ENCODE assay signal across 8 mouse cellular contexts in genomic region chr8:70540507-70541071, GRCm38 (mm10). TPM values are rescaled to one million over a fixed set of nuclear protein-coding genes. Genes with fewer than 3 reads are reported as not detected.
DNase-seq lines count a peak whose midpoint lies in the region; ATAC-seq and TF ChIP-seq lines count a peak whose summit lies in the region.

No protein-coding gene starts in this region.

- peak overlapping the region; percentile 72 for H3K4me2 ChIP-seq in embryonic facial prominence, embryonic 12.5 days (replicated peaks)
- H3K4me2 ChIP-seq in hindbrain, embryonic 16.5 days (ENCODE audit: low read length) = peak overlapping the region; percentile 83
- H3K4me2 ChIP-seq in liver, embryonic 16.5 days (ENCODE audit: low read depth, low read length) = peak overlapping the region; percentile 90

- peaks cover 23% of the 10 kb centered on the region for H3K4me1 ChIP-seq in embryonic facial prominence, embryonic 12.5 days
- peaks cover 25% of the 10 kb centered on the region for H3K4me1 ChIP-seq in hindbrain, embryonic 16.5 days (ENCODE audit: control insufficient read depth, insufficient read depth, low read depth, low read length)
- H3K4me1 ChIP-seq in liver, embryonic 16.5 days (ENCODE audit: control insufficient read depth, low read depth, low read length) = peaks cover 54% of the 10 kb centered on the region

- H3K36me3 ChIP-seq in embryonic facial prominence, embryonic 12.5 days = peaks cover 15% of the 10 kb centered on the region
- peaks cover 8% of the 10 kb centered on the region; the same call in 1 of the 2 replicates for H3K36me3 ChIP-seq in hindbrain, embryonic 16.5 days (ENCODE audit: control insufficient read depth, insufficient read depth, low read length)
- peaks cover 3% of the 10 kb centered on the region; the same call in 1 of the 2 replicates for H3K36me3 ChIP-seq in liver, embryonic 16.5 days (ENCODE audit: control insufficient read depth, insufficient read depth)

- H3K27me3 ChIP-seq in embryonic facial prominence, embryonic 12.5 days = no peaks in the 10 kb centered on the region
- H3K27me3 ChIP-seq in hindbrain, embryonic 16.5 days (replicated peaks; ENCODE audit: control insufficient read depth, insufficient read depth, low read length) = no peaks in the 10 kb centered on the region
- H3K27me3 ChIP-seq in liver, embryonic 16.5 days (ENCODE audit: control insufficient read depth, insufficient read depth, low read depth, low read length) = no peaks in the 10 kb centered on the region

- peak overlapping the region; percentile 93 for H3K4me3 ChIP-seq in gastrocnemius, adult 2 months
- H3K4me3 ChIP-seq in embryonic facial prominence, embryonic 12.5 days = peak overlapping the region; percentile 66
- peak overlapping the region; percentile 86 for H3K4me3 ChIP-seq in hindbrain, embryonic 16.5 days (ENCODE audit: low read length)
- H3K4me3 ChIP-seq in liver, embryonic 16.5 days (ENCODE audit: low read depth, low read length) = peak overlapping the region; percentile 88

- intact Hi-C loops in gastrocnemius, adult 2 months (cut with DNase I) = no loop called here

- ATAC-seq in embryonic facial prominence, embryonic 12.5 days (ENCODE audit: insufficient number of reproducible peaks, insufficient read depth, low FRiP score, low TSS enrichment) = no peak
- no peak for ATAC-seq in hindbrain, embryonic 16.5 days
- ATAC-seq in liver, embryonic 16.5 days (ENCODE audit: low read depth) = no peak

- H3K9ac ChIP-seq in embryonic facial prominence, embryonic 12.5 days = peak overlapping the region; percentile 75
- peak overlapping the region; percentile 93 for H3K9ac ChIP-seq in hindbrain, embryonic 16.5 days (ENCODE audit: low read depth, low read length)
- peak overlapping the region; percentile 94 for H3K9ac ChIP-seq in liver, embryonic 16.5 days (ENCODE audit: low read depth, low read length)

- H3K27ac ChIP-seq in gastrocnemius, adult 2 months = peak overlapping the region; percentile 99
- H3K27ac ChIP-seq in embryonic facial prominence, embryonic 12.5 days = no peak overlapping the region
- no peak overlapping the region for H3K27ac ChIP-seq in hindbrain, embryonic 16.5 days (ENCODE audit: low read depth, low read length)
- H3K27ac ChIP-seq in liver, embryonic 16.5 days (ENCODE audit: low read length) = peak overlapping the region; percentile 100

- 37% methylated on average over 7 of the region's 7 CpGs for WGBS in embryonic facial prominence, embryonic 12.5 days
- 47% methylated on average over 7 of the region's 7 CpGs for WGBS in hindbrain, embryonic 16.5 days
- WGBS in liver, embryonic 16.5 days (ENCODE audit: insufficient replicate concordance) = 17% methylated on average over 7 of the region's 7 CpGs

- DNase-seq in gastrocnemius, adult 2 months = peak; percentile 50
- no peak for DNase-seq in gastrocnemius, adult 8-10 months (ENCODE audit: low spot score in 2 of 2)
- no peak for DNase-seq in cerebellum, postnatal 36 days
- no peak for DNase-seq in layer of hippocampus, adult 11-12 months (ENCODE audit: low spot score)
- no peak for DNase-seq in adrenal gland, postnatal 4 days (ENCODE audit: low spot score in 2 of 2)

- no peaks in the 10 kb centered on the region for H3K9me3 ChIP-seq in embryonic facial prominence, embryonic 12.5 days
- no peaks in the 10 kb centered on the region for H3K9me3 ChIP-seq in hindbrain, embryonic 16.5 days (ENCODE audit: control insufficient read depth, low read length)
- no peaks in the 10 kb centered on the region for H3K9me3 ChIP-seq in liver, embryonic 16.5 days (replicated peaks; ENCODE audit: control insufficient read depth, low read length)

- no peak for TF ChIP-seq CTCF in gastrocnemius, adult 2 months (IDR thresholded peaks at IDR 0.05)

RNA-seq across cellular contexts. Expression of gene Ell, which starts 1.3 kb away (rescaled TPM):
- 10 to 100 TPM; 11.9 to 14.6 TPM for total RNA-seq in gastrocnemius, adult 2 months (2021)
- 10 to 100 TPM; 11.9 to 14.7 (median 12.3) TPM for total RNA-seq in gastrocnemius, adult 8-10 months (2022)
- 19.1 TPM in 2 replicates for polyA plus RNA-seq in embryonic facial prominence, embryonic 12.5 days (2016; fragmentation: Nextera tagmentation; extraction: Ambion mirVana)
- polyA plus RNA-seq in hindbrain, embryonic 16.5 days (2015; fragmentation: Nextera tagmentation; extraction: Ambion mirVana) = 14.9 and 19.2 TPM in 2 replicates
- 12.9 and 16.8 TPM in 2 replicates for polyA plus RNA-seq in liver, embryonic 16.5 days (2015; fragmentation: Nextera tagmentation; extraction: Ambion mirVana)
- total RNA-seq in adrenal gland, postnatal 4 days (2021) = 10 to 100 TPM; 31.0 to 32.4 TPM

RNA-seq across cellular contexts. Expression of gene Kxd1, which starts 12.8 kb away (rescaled TPM):
- 10 to 100 TPM; 70.4 to 83.9 TPM for total RNA-seq in gastrocnemius, adult 2 months (2021)
- total RNA-seq in gastrocnemius, adult 8-10 months (2022) = 10 to 100 TPM; 68.3 to 80.8 (median 76.7) TPM
- polyA plus RNA-seq in embryonic facial prominence, embryonic 12.5 days (2016; fragmentation: Nextera tagmentation; extraction: Ambion mirVana) = 53.0 and 54.7 TPM in 2 replicates
- polyA plus RNA-seq in hindbrain, embryonic 16.5 days (2015; fragmentation: Nextera tagmentation; extraction: Ambion mirVana) = 45.2 and 45.4 TPM in 2 replicates
- 27.6 and 29.0 TPM in 2 replicates for polyA plus RNA-seq in liver, embryonic 16.5 days (2015; fragmentation: Nextera tagmentation; extraction: Ambion mirVana)
- 10 to 100 TPM; 80.4 to 80.5 TPM for total RNA-seq in adrenal gland, postnatal 4 days (2021)

RNA-seq across cellular contexts. Expression of gene Fkbp8, which starts 13.1 kb away (rescaled TPM):
- total RNA-seq in gastrocnemius, adult 2 months (2021) = 100 to 1,000 TPM; 108 to 112 TPM
- 100 to 1,000 TPM; 113 to 123 (median 120) TPM for total RNA-seq in gastrocnemius, adult 8-10 months (2022)
- 306 and 327 TPM in 2 replicates for polyA plus RNA-seq in embryonic facial prominence, embryonic 12.5 days (2016; fragmentation: Nextera tagmentation; extraction: Ambion mirVana)
- polyA plus RNA-seq in hindbrain, embryonic 16.5 days (2015; fragmentation: Nextera tagmentation; extraction: Ambion mirVana) = 429 and 441 TPM in 2 replicates
- polyA plus RNA-seq in liver, embryonic 16.5 days (2015; fragmentation: Nextera tagmentation; extraction: Ambion mirVana) = 155 and 158 TPM in 2 replicates
- 100 to 1,000 TPM; 315 to 322 TPM for total RNA-seq in adrenal gland, postnatal 4 days (2021)

RNA-seq across cellular contexts. Expression of gene Uba52, which starts 30.0 kb away (rescaled TPM):
- total RNA-seq in gastrocnemius, adult 2 months (2021) = 100 to 1,000 TPM; 777 to 924 TPM
- 100 to 1,000 TPM; 794 to 918 (median 839) TPM for total RNA-seq in gastrocnemius, adult 8-10 months (2022)
- 863 and 916 TPM in 2 replicates for polyA plus RNA-seq in embryonic facial prominence, embryonic 12.5 days (2016; fragmentation: Nextera tagmentation; extraction: Ambion mirVana)
- 576 and 598 TPM in 2 replicates for polyA plus RNA-seq in hindbrain, embryonic 16.5 days (2015; fragmentation: Nextera tagmentation; extraction: Ambion mirVana)
- polyA plus RNA-seq in liver, embryonic 16.5 days (2015; fragmentation: Nextera tagmentation; extraction: Ambion mirVana) = 490 and 558 TPM in 2 replicates
- 1,000 to 10,000 TPM; 1,529 to 1,618 TPM for total RNA-seq in adrenal gland, postnatal 4 days (2021)

RNA-seq across cellular contexts. Expression of gene Rex1bd, which starts 34.0 kb away (rescaled TPM):
- total RNA-seq in gastrocnemius, adult 2 months (2021) = 100 to 1,000 TPM; 146 to 148 TPM
- 100 to 1,000 TPM; 175 to 196 (median 181) TPM for total RNA-seq in gastrocnemius, adult 8-10 months (2022)
- 145 and 146 TPM in 2 replicates for polyA plus RNA-seq in embryonic facial prominence, embryonic 12.5 days (2016; fragmentation: Nextera tagmentation; extraction: Ambion mirVana)
- 173 and 192 TPM in 2 replicates for polyA plus RNA-seq in hindbrain, embryonic 16.5 days (2015; fragmentation: Nextera tagmentation; extraction: Ambion mirVana)
- polyA plus RNA-seq in liver, embryonic 16.5 days (2015; fragmentation: Nextera tagmentation; extraction: Ambion mirVana) = 53.7 and 55.6 TPM in 2 replicates
- 100 to 1,000 TPM; 105 to 109 TPM for total RNA-seq in adrenal gland, postnatal 4 days (2021)

Comparison
In these comparisons a context has a peak if more than half of its experiments do, and no peak if none do; other contexts are left out.
1. H3K27ac ChIP-seq: peak in gastrocnemius, adult 2 months (single experiment) and liver, embryonic 16.5 days (single experiment); none in embryonic facial prominence, embryonic 12.5 days (single experiment) and hindbrain, embryonic 16.5 days (single experiment).
2. Peak in every context shown above with its lines, with median percentiles within 50 percentile points of each other: H3K4me3 ChIP-seq, H3K4me2 ChIP-seq and H3K9ac ChIP-seq.